Mouse (Mus musculus) intestine, embryonic 15.5 days (tissue): ENCODE results near the gene Flrt1. TPM values are rescaled to one million over a fixed set of nuclear protein-coding genes. Genes with fewer than 3 reads are reported as not detected.
A peak's percentile ranks its signal among the peaks of the same experiment; 100 is the strongest.

ENCODE experiments used
- ATAC-seq: fragments of 200-750 bp; cut with Nextera tagmentation; 2 replicates; pipeline ENCODE4 v1.8.0; 2017; ENCODE audit warnings: moderate TSS enrichment, moderate library complexity
- H3K27ac ChIP-seq: fragments of 300-500 bp; sonication (generic); 2 replicates; pipeline ENCODE4 v1.5.1; 2015; ENCODE audit warnings: mild to moderate bottlenecking, inconsistent platforms
- H3K27me3 ChIP-seq: fragments of 300-500 bp; sonication (generic); replicated peaks from 2 replicates; pipeline ENCODE4 v1.6.1; 2015; ENCODE audit warnings: inconsistent platforms
- H3K36me3 ChIP-seq: fragments of 300-500 bp; sonication (generic); 2 replicates; pipeline ENCODE4 v1.6.1; 2015; ENCODE audit warnings: inconsistent platforms
- H3K4me1 ChIP-seq: fragments of 300-500 bp; sonication (generic); replicated peaks from 2 replicates; pipeline ENCODE4 v1.6.1; 2015; ENCODE audit warnings: inconsistent platforms
- H3K4me2 ChIP-seq: fragments of 300-500 bp; sonication (generic); replicated peaks from 2 replicates; pipeline ENCODE4 v1.6.1; 2015; ENCODE audit warnings: mild to moderate bottlenecking, inconsistent platforms
- H3K4me3 ChIP-seq: fragments of 300-500 bp; sonication (generic); replicated peaks from 2 replicates; pipeline ENCODE4 v1.5.1; 2015; ENCODE audit warnings: inconsistent platforms
- H3K9ac ChIP-seq: fragments of 300-500 bp; sonication (generic); 2 replicates; pipeline ENCODE4 v1.6.1; 2015; ENCODE audit warnings: inconsistent platforms
- H3K9me3 ChIP-seq: fragments of 300-500 bp; sonication (generic); 2 replicates; pipeline ENCODE4 v1.6.1; 2016; ENCODE audit warnings: inconsistent platforms
- WGBS: fragments of 180-500 bp; shearing (Covaris S2); methylation state at CpG from one replicate; pipeline ENCODE4 v1.1.7; 2015; 5-methylcytosine and 5-hydroxymethylcytosine counted together
- polyA plus RNA-seq: library from polyadenylated mRNA; unstranded; fragments of >200 nt; fragmentation: Nextera tagmentation; extraction: Ambion mirVana; gene quantifications from 2 replicates; pipeline ENCODE4 v1.2.1, GENCODE M21; 2015

Gene Flrt1
- polyA plus RNA-seq, 1 experiment from 2014 or later, result 1.8 TPM

- Histone ChIP-seq H3K4me3 (no peak overlapping the region), H3K27ac (no peak overlapping the region), H3K36me3 (no peaks in the 10 kb centered on the region), H3K4me2 (no peak overlapping the region), H3K9ac (no peak overlapping the region), H3K4me1 (peaks cover 17% of the 10 kb centered on the region), H3K9me3 (no peaks in the 10 kb centered on the region), H3K27me3 (no peaks in the 10 kb centered on the region)
- ATAC-seq, result no peak
- 72% methylated on average over 19 of the region's 19 CpGs for WGBS
Observed at GRCm38 (mm10) chr19:7128551-7129475, 23.3 kb upstream of the Flrt1 start.

GRCm38 (mm10) chr19:7126933-7127332, 21.4 kb upstream of the Flrt1 start:
- ATAC-seq, result peak; percentile 73
- H3K27ac ChIP-seq, result no peak overlapping the region
- WGBS, result 72% methylated on average over 2 of the region's 2 CpGs
- H3K4me1 ChIP-seq, result peaks cover 24% of the 10 kb centered on the region
- H3K9me3 ChIP-seq, result no peaks in the 10 kb centered on the region
- H3K36me3 ChIP-seq, result no peaks in the 10 kb centered on the region
- no peak overlapping the region for H3K9ac ChIP-seq
- H3K27me3 ChIP-seq, result no peaks in the 10 kb centered on the region
- H3K4me3 ChIP-seq, result no peak overlapping the region
- H3K4me2 ChIP-seq, result no peak overlapping the region

GRCm38 (mm10) chr19:7126209-7126608, 20.7 kb upstream of the Flrt1 start:
- Histone ChIP-seq H3K9ac (no peak overlapping the region), H3K4me1 (peaks cover 32% of the 10 kb centered on the region), H3K36me3 (no peaks in the 10 kb centered on the region), H3K27me3 (no peaks in the 10 kb centered on the region), H3K4me3 (no peak overlapping the region), H3K27ac (no peak overlapping the region), H3K4me2 (no peak overlapping the region), H3K9me3 (no peaks in the 10 kb centered on the region)
- ATAC-seq, result no peak
- 70% methylated on average over 1 of the region's 1 CpGs for WGBS

GRCm38 (mm10) chr19:7125526-7126156, 20.1 kb upstream of the Flrt1 start:
- Histone ChIP-seq H3K36me3 (no peaks in the 10 kb centered on the region), H3K4me2 (no peak overlapping the region), H3K27me3 (no peaks in the 10 kb centered on the region), H3K4me1 (peaks cover 37% of the 10 kb centered on the region), H3K4me3 (no peak overlapping the region), H3K9ac (no peak overlapping the region), H3K27ac (no peak overlapping the region), H3K9me3 (no peaks in the 10 kb centered on the region)
- WGBS, result 80% methylated on average over 4 of the region's 4 CpGs
- no peak for ATAC-seq

- 24% methylated on average over 10 of the region's 10 CpGs for WGBS
- H3K4me3 ChIP-seq, result no peak overlapping the region
- H3K9ac ChIP-seq, result peak overlapping the region; percentile 13; the same call in 1 of the 2 replicates
- peaks cover 32% of the 10 kb centered on the region for H3K4me1 ChIP-seq
- no peak overlapping the region for H3K27ac ChIP-seq
- no peaks in the 10 kb centered on the region for H3K9me3 ChIP-seq
- H3K27me3 ChIP-seq, result no peaks in the 10 kb centered on the region
- no peak overlapping the region for H3K4me2 ChIP-seq
- no peaks in the 10 kb centered on the region for H3K36me3 ChIP-seq
- no peak for ATAC-seq
Observed at GRCm38 (mm10) chr19:7122698-7123306, 17.3 kb upstream of the Flrt1 start.

GRCm38 (mm10) chr19:7122277-7122676, 16.7 kb upstream of the Flrt1 start:
- 41% methylated on average over 4 of the region's 4 CpGs for WGBS
- Histone ChIP-seq H3K36me3 (no peaks in the 10 kb centered on the region), H3K27ac (no peak overlapping the region), H3K4me2 (no peak overlapping the region), H3K27me3 (no peaks in the 10 kb centered on the region), H3K4me1 (peaks cover 35% of the 10 kb centered on the region), H3K4me3 (no peak overlapping the region), H3K9ac (peak overlapping the region; percentile 13; the same call in 1 of the 2 replicates), H3K9me3 (no peaks in the 10 kb centered on the region)
- peak; percentile 35; the same call in 1 of the 2 replicates for ATAC-seq

GRCm38 (mm10) chr19:7121252-7121651, 15.7 kb upstream of the Flrt1 start:
- Histone ChIP-seq H3K36me3 (no peaks in the 10 kb centered on the region), H3K4me1 (peaks cover 40% of the 10 kb centered on the region), H3K9ac (0 out of 2 replicates have a peak overlapping the region, but pooled peaks have one; percentile 8), H3K9me3 (no peaks in the 10 kb centered on the region), H3K4me3 (no peak overlapping the region), H3K4me2 (no peak overlapping the region), H3K27ac (no peak overlapping the region), H3K27me3 (no peaks in the 10 kb centered on the region)
- WGBS, result 42% methylated on average over 11 of the region's 11 CpGs
- ATAC-seq, result peak; percentile 30; the same call in 1 of the 2 replicates

GRCm38 (mm10) chr19:7117653-7118307, 12.3 kb upstream of the Flrt1 start:
- no peak for ATAC-seq
- H3K9ac ChIP-seq, result no peak overlapping the region
- no peaks in the 10 kb centered on the region for H3K36me3 ChIP-seq
- H3K27ac ChIP-seq, result no peak overlapping the region
- no peaks in the 10 kb centered on the region for H3K9me3 ChIP-seq
- H3K4me1 ChIP-seq, result peaks cover 45% of the 10 kb centered on the region
- WGBS, result 64% methylated on average over 8 of the region's 8 CpGs
- no peaks in the 10 kb centered on the region; the same call in 1 of the 2 replicates for H3K27me3 ChIP-seq
- H3K4me2 ChIP-seq, result no peak overlapping the region
- no peak overlapping the region for H3K4me3 ChIP-seq

- H3K4me3 ChIP-seq, result no peak overlapping the region
- H3K36me3 ChIP-seq, result no peaks in the 10 kb centered on the region
- H3K4me2 ChIP-seq, result no peak overlapping the region
- H3K27me3 ChIP-seq, result no peaks in the 10 kb centered on the region; the same call in 1 of the 2 replicates
- 0 out of 2 replicates have a peak overlapping the region, but pooled peaks have one; percentile 1 for H3K9ac ChIP-seq
- H3K27ac ChIP-seq, result no peak overlapping the region
- no peaks in the 10 kb centered on the region for H3K9me3 ChIP-seq
- WGBS, result 41% methylated on average over 4 of the region's 4 CpGs
- ATAC-seq, result no peak
- H3K4me1 ChIP-seq, result peaks cover 38% of the 10 kb centered on the region
Observed at GRCm38 (mm10) chr19:7117141-7117540, 11.6 kb upstream of the Flrt1 start.

GRCm38 (mm10) chr19:7116038-7116731, 10.7 kb upstream of the Flrt1 start:
- WGBS, result 95% methylated on average over 4 of the region's 4 CpGs
- Histone ChIP-seq H3K36me3 (no peaks in the 10 kb centered on the region), H3K9me3 (no peaks in the 10 kb centered on the region), H3K27ac (no peak overlapping the region), H3K4me3 (no peak overlapping the region), H3K4me1 (peaks cover 29% of the 10 kb centered on the region), H3K9ac (no peak overlapping the region), H3K27me3 (no peaks in the 10 kb centered on the region; the same call in 1 of the 2 replicates), H3K4me2 (no peak overlapping the region)
- no peak for ATAC-seq

GRCm38 (mm10) chr19:7113574-7113973, 8.0 kb upstream of the Flrt1 start:
- no peak overlapping the region for H3K4me3 ChIP-seq
- 51% methylated on average over 14 of the region's 14 CpGs for WGBS
- no peak overlapping the region for H3K4me2 ChIP-seq
- H3K9ac ChIP-seq, result no peak overlapping the region
- no peak overlapping the region for H3K27ac ChIP-seq
- no peaks in the 10 kb centered on the region for H3K9me3 ChIP-seq
- H3K4me1 ChIP-seq, result peaks cover 35% of the 10 kb centered on the region
- no peaks in the 10 kb centered on the region for H3K36me3 ChIP-seq
- ATAC-seq, result no peak
- H3K27me3 ChIP-seq, result no peaks in the 10 kb centered on the region; the same call in 1 of the 2 replicates
